Mouse (Mus musculus) thymus, postnatal 10 days (tissue): ENCODE measurements around the gene Tpk1.
"Not testable (repeated sequence)": the region's sequence is repeated elsewhere in the genome, so short reads cannot be mapped to it uniquely, and the experiment has no call there.

Experiments
- DNase-seq, 2 experiments: peaks; one replicate each; pipeline ENCODE4 v3.0.0; 2021; ENCODE audit warnings: low spot score in 2 of 2

Gene Tpk1

GRCm38 (mm10) chr6:43522046-43522445 lies 144.0 kb downstream of the Tpk1 start:
- DNase-seq: no peak

GRCm38 (mm10) chr6:43520218-43520617 lies 145.9 kb downstream of the Tpk1 start:
- no peak for DNase-seq

- DNase-seq: no peak
Measured at GRCm38 (mm10) chr6:43518378-43518777, 147.7 kb downstream of the Tpk1 start.

DNA sequence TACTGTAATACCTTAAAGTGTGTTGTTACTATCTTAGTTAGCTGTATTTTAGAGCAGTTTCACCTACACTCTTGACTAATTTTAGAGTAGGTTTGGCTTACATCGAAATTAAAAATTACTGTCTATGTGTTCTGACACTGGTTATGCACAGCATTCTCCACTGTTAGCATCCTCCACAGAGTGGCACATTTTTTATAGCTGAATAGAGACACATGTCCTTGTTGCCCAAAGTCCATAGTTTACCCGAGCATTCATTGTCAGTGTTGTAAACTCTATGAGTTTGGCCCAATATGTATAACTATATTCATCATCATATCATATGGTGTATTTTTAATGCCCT lies 148.8 kb downstream of the Tpk1 start:
- no peak for DNase-seq

DNA sequence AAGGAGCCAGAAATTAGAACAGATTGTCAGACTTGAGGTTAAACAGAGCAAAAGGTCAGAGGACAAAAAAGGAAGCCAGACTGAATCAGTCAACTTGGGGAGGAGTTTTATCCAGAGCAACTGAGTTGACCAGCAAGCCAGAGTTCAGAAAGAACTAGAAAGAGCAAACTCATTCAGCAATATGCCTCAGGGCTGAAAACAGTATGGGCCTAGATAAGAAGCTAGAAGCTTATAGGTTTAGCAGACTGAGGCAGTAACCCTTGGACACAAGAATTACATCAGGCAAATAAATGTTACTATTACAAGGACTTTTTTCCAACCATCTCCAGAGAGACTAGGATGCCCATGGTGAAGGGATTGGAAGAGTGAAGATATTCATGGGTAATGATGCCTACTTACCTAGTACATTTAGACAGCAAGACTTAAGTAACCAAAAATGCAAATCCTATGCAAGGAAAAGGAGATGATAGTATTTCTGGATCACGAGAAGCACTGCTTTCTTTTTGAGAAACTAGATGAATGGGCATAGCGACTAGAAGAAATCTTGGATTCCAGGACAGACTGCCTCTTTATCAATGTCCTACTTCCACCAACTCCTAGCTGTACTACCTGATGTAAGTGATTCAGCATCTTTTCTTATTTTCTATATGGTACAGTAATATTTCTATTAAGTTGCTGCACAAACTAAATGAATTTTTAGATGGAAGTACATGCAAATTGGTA lies 149.3 kb downstream of the Tpk1 start:
- DNase-seq: no peak

DNA sequence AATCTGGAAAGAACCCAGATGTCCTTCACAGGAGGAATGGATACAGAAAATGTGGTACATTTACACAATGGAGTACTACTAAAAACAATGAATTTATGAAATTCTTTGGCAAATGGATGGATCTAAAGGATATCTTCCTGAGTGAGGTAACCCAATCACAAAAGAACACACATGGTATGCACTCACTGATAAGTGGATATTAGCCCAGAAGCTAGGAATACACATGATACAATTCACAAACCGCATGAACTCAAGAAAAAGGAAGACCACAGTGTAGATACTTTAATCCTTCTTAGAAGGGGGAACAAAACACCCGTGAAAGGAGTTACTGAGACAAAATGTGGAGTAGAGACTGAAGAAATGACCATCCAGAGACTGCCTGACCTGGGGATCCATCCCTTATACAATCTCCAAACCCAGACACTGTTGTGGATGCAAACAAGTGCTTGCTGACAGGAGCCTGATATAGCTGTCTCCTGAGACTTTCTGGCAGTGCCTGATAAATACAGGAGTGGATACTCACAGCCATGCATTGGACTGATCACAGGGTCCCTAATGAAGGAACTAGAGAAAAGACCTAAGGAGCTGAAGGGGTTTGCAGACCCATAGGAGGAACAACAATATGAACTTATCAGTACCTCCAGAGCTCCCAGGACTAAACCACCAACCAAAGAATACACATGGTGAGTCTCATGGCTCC lies 159.2 kb downstream of the Tpk1 start:
- DNase-seq: not testable (repeated sequence)

DNA sequence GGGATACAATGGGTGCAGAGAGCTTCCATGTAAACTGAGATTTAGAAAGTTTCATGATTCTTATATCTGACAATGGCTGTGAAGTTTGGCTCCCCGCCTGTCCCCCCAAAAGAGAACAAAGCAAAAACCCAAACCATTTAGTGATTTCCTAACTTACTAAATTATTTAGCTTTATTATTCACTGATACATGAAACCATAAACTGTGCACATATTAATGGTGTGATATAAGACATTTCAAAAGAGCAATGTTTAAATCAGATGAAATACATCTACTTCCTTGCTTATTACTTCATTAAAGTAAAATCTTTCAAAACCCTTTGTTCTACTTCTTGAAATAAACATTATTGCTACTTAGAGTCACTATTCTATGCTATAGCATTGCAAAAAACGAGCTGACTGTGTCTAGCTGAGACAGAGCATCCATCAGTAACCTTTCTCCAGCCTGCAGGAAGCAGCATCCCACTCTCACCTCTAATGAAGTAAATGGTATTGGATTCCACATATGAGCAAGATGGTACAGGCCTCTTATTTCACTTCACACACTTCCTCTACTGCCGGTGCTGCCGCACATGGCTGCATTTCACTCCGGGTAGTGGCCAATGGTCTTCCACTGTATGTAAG lies 161.4 kb downstream of the Tpk1 start:
- DNase-seq: no peak

DNA sequence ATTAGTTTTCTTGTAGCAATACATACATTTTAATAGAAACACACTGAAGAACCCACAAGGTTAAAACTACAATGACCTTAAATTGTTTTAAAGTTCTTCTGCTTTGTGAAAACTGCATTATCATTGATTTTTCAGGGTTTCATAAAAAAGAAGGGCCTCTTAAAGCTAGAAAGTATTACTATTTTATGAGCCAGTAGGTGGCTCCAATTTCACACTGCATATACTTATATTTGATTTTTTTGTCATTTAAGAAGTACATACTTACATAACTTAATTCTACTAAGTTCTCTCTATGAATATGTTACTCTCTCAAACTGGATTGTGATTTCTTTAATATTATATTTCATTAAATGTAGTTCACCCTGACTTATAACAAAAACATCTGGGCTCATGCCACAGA lies 173.7 kb downstream of the Tpk1 start:
- DNase-seq: no peak

DNA sequence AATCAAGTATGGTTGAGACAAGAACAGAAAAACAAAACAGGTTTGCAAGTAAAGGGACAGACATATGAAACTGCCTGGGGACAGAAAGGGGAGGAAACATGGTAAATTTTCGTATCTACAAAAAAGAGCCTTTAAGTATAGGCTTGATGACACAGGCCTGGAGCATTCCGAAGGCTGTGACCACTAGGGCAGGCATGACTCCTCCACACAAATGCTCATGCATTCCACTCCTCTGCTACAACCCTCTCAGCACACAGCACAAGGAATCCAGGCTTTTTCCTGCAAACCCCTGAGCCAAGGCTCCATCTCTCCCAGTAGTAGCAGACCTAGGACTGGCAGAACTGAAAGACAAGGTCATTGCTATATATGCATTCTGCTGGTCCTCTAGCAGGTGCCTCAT lies 179.4 kb downstream of the Tpk1 start:
- DNase-seq: no peak

GRCm38 (mm10) chr6:43480687-43481086 lies 185.4 kb downstream of the Tpk1 start:
- no peak for DNase-seq

DNA sequence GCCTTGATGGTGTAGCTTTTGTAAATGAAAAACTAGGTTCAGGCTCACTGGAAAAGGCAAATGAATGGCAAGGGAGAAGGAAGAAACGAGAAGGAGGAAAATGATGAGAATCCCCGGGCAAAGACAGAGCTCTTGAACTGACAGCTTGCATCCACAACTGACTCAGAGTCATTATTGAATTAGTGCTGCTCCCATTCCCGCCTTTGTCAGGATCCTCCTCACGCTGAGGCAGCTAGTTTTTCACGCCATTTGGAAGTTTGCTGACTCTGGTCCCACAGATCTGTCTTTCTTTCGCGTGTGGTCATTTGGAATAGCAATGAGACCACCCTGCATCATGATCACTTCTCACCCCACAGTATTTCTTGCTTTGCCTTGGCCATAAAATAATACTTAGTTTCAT lies 187.3 kb downstream of the Tpk1 start:
- no peak for DNase-seq

- DNase-seq: no peak
Measured at GRCm38 (mm10) chr6:43476406-43476805, 189.7 kb downstream of the Tpk1 start.

GRCm38 (mm10) chr6:43475921-43476320 lies 190.2 kb downstream of the Tpk1 start:
- DNase-seq: no peak

DNA sequence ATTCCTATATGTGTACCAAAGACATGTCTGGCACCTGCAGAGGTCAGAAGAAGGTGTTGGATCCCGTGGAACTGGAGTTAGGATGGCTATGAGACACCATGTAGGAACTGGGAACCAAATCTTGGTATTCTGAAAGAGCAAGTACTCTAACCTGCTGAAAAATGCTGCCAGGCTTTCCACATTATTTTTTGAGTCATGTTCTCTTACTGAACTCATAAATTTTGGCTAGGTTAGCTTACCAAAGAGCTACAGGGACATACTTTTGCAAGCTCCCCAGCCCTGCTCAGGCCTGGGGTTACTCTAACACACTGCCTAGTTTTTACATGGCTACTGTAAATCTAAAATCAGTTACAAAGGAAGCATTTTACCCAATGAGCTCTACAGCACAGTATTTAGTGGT lies 194.5 kb downstream of the Tpk1 start:
- DNase-seq: no peak

GRCm38 (mm10) chr6:43468821-43469594 lies 197.1 kb downstream of the Tpk1 start:
- no peak for DNase-seq

GRCm38 (mm10) chr6:43462849-43463369 lies 203.2 kb downstream of the Tpk1 start:
- no peak for DNase-seq

- no peak for DNase-seq
Measured at GRCm38 (mm10) chr6:43462189-43462848, 203.8 kb downstream of the Tpk1 start.

DNA sequence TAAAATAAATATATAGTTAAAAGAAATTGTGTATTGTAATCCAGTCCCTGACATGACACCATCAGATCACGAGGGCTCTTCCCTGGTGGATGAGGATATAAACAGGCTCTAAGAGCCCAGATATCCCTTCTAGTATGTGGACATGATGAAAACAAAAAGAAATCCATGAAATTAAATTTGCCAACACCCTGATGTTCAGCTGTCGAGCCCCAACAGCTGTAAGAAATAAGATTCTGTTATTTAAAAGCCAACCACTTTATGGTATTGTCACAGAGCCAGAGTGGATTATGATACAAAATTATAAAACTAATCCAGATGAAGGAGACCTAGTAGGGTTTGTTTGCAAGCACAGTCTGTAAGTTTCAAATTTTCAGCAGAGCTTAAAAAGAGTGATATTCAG lies 207.0 kb downstream of the Tpk1 start:
- DNase-seq: no peak

DNA sequence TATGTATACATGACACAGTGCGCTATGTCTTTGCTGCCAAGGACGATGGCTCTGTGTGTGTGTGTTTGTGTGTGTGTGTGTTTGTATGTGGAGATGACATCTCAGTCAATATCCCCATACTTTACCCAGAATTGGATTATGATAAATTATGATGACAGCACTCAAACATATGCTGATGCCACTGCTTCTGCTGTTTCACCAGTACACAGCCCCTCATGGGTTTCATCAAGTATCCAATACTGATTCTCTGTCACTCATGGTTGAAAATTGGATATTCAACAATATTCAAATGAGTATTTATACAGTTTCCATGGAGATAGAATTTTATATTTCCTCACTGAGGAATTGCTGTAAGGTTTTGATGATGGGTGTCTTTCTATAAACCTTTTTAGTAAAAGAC lies 208.1 kb downstream of the Tpk1 start:
- DNase-seq: no peak

DNA sequence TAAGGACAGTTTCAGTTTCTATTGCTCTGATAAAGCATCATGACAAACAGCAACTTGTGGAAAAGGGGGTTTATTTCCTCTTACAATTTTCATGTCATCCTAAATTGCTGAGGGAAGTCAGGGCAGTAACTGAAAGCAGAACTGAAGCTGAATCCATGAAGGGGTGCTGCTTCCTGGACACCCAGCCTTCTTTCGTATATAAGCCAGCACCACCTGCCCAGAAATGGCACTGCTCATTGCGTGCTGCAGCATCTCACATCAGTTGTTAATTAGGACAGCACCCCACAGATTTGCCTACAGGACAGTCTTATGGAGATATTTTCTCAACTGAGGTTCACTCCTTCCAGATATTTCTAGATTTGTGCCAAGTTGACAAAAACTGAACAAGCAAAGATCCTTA lies 216.6 kb downstream of the Tpk1 start:
- DNase-seq: no peak

DNA sequence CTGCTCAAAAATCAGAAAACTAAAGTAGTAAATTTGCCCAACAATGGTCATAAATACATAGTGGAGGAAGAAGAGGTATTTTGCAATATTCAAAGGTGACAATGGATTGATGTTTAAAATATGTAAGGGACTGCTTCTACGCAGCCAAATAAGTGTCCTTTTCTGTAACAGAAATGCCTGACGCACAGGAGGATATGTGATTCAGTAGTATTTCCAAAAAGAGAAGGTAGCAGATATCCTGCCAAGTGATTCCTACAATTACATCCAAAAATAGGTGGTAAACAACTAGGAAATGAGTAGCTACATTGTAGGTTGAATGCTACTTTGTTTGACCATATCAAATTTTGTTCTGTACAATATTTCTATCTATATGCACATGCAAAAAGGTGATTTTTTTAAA lies 220.2 kb downstream of the Tpk1 start:
- no peak for DNase-seq

- no peak for DNase-seq
Measured at GRCm38 (mm10) chr6:43442191-43442590, 223.9 kb downstream of the Tpk1 start.
